Mouse (Mus musculus) midbrain, postnatal 0 days (tissue): Measurements from ENCODE around the gene Impdh1. TPM values are rescaled to one million over a fixed set of nuclear protein-coding genes. Genes with fewer than 3 reads are reported as not detected.

ENCODE experiments used
- ATAC-seq: fragments of 200-750 bp; cut with Nextera tagmentation; 2 replicates; pipeline ENCODE4 v1.8.0; 2017; ENCODE audit warnings: moderate number of reproducible peaks, mild to moderate bottlenecking, moderate TSS enrichment, moderate library complexity; ENCODE audit not compliant: low FRiP score
- DNase-seq: peaks from one replicate; pipeline ENCODE4 v3.0.0-alpha.2; 2015; ENCODE audit warnings: low spot score
- H3K27ac ChIP-seq: fragments of 300-500 bp; sonication (generic); 2 replicates; pipeline ENCODE4 v1.5.1; 2014; ENCODE audit warnings: low read depth, mild to moderate bottlenecking, low read length, mixed read lengths
- H3K27me3 ChIP-seq: fragments of 300-500 bp; sonication (generic); 2 replicates; pipeline ENCODE4 v1.6.1; 2014; ENCODE audit warnings: low read length, control low read depth, mixed read lengths; ENCODE audit not compliant: insufficient read depth
- H3K36me3 ChIP-seq: fragments of 300-500 bp; sonication (generic); 2 replicates; pipeline ENCODE4 v1.6.1; 2014; ENCODE audit warnings: low read length, control low read depth, mixed read lengths; ENCODE audit not compliant: insufficient read depth
- H3K4me1 ChIP-seq: fragments of 300-500 bp; sonication (generic); 2 replicates; pipeline ENCODE4 v1.6.1; 2014; ENCODE audit warnings: mild to moderate bottlenecking, control low read depth, antibody characterized with exemption, low read length, mixed read lengths; ENCODE audit not compliant: insufficient read depth
- H3K4me2 ChIP-seq: fragments of 300-500 bp; sonication (generic); 2 replicates; pipeline ENCODE4 v1.6.1; 2014; ENCODE audit warnings: low read depth, mild to moderate bottlenecking, low read length, mixed read lengths; ENCODE audit not compliant: poor library complexity, severe bottlenecking
- H3K4me3 ChIP-seq: fragments of 300-500 bp; sonication (generic); 2 replicates; pipeline ENCODE4 v1.5.1; 2014; ENCODE audit warnings: low read depth, mild to moderate bottlenecking, low read length, moderate library complexity
- H3K9ac ChIP-seq: fragments of 300-500 bp; sonication (generic); replicated peaks from 2 replicates; pipeline ENCODE4 v1.6.1; 2014; ENCODE audit warnings: mild to moderate bottlenecking, low read length, moderate library complexity, mixed read lengths; ENCODE audit not compliant: poor library complexity, severe bottlenecking
- H3K9me3 ChIP-seq: fragments of 300-500 bp; sonication (generic); 2 replicates; pipeline ENCODE4 v1.6.1; 2016; ENCODE audit warnings: low read length, control low read depth
- CTCF ChIP-seq: IDR thresholded peaks from 2 replicates; pipeline ENCODE4 v1.5.1; 2016; ENCODE audit warnings: antibody characterized with exemption, mild to moderate bottlenecking
- WGBS: fragments of 180-500 bp; shearing (Covaris S2); extraction: QIAGEN DNeasy Blood & Tissue Kit; methylation state at CpG from one replicate; pipeline ENCODE4 v1.1.7; 2014; 5-methylcytosine and 5-hydroxymethylcytosine counted together
- polyA plus RNA-seq: library from polyadenylated mRNA; unstranded; fragments of >200 nt; fragmentation: Nextera tagmentation; extraction: Ambion mirVana; gene quantifications from 2 replicates; pipeline ENCODE4 v1.2.1, GENCODE M21; 2015
- total RNA-seq: library from RNA; depleted of rRNA; stranded (reverse); fragments of >200 nt; gene quantifications from 2 replicates; pipeline ENCODE4 v1.2.3, GENCODE M21; 2014; rRNA removed

Gene Impdh1
- total RNA-seq (35.6 and 37.5 TPM in 2 replicates), polyA plus RNA-seq (60.6 and 62.1 TPM in 2 replicates)

DNA sequence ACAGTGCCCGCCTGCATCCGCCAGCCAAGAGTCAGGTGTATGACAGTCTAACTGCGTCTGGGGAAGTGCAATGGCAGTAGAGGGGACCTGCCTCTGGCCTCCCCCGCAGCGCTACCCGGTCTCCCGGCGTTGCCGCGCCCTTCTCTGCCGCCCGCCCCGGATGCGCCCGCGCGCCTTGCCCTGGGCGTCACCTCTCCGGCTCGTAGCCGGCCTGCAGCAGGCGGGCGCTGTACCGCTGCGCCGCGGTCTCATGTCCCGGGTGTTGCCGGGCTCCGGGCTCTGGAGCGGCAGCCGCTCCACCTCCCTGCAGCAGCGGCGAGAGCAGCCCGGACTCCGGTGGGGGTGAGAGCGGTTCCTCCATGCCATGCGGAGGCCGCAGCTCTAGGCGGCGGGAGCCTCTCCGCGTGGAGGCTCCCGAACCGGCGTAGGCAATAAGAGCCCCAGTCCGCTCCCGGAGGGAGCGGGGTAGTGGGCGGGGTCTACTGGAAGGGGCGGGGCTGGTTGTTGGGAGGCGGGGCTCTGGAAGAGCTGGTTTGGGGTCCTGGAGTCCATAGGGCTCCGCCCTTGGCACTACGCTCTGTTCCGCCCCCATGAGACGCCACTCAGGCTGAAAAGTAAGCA, at the start of gene Impdh1:
Gene Impdh1 (minus strand): TSS at position 484 of the 621 bp plus-strand sequence.
- Histone ChIP-seq H3K4me2 (peak within 1 kb of the TSS; percentile 96), H3K9ac (peak within 1 kb of the TSS; percentile 60), H3K4me3 (peak within 1 kb of the TSS; percentile 59), H3K4me1 (0 out of 2 replicates have a peak, but pooled peaks cover 3% of the 10 kb centered on the region), H3K36me3 (no peaks in the 10 kb centered on the region), H3K9me3 (no peaks in the 10 kb centered on the region), H3K27ac (peak within 1 kb of the TSS; percentile 21; the same call in 1 of the 2 replicates), H3K27me3 (peaks cover 4% of the 10 kb centered on the region; the same call in 1 of the 2 replicates)
- peak; percentile 28 for ATAC-seq
- under 1% methylated on average over 52 of the region's 56 CpGs for WGBS
- no peak for TF ChIP-seq CTCF
- DNase-seq: peak; percentile 79

GRCm38 (mm10) chr6:29264456-29264781, 48.3 kb upstream of the Impdh1 start:
- TF ChIP-seq CTCF: no peak
- 84% methylated on average over 3 of the region's 3 CpGs for WGBS
- Histone ChIP-seq H3K4me2 (no peak overlapping the region), H3K9me3 (no peaks in the 10 kb centered on the region), H3K27ac (no peak overlapping the region), H3K36me3 (no peaks in the 10 kb centered on the region), H3K4me3 (no peak overlapping the region), H3K4me1 (0 out of 2 replicates have a peak, but pooled peaks cover 3% of the 10 kb centered on the region), H3K27me3 (no peaks in the 10 kb centered on the region), H3K9ac (no peak overlapping the region)
- ATAC-seq (no peak), DNase-seq (no peak)

GRCm38 (mm10) chr6:29263650-29264455, 47.7 kb upstream of the Impdh1 start:
- Histone ChIP-seq H3K27ac (peak overlapping the region; percentile 34; the same call in 1 of the 2 replicates), H3K36me3 (no peaks in the 10 kb centered on the region), H3K9ac (no peak overlapping the region), H3K4me3 (no peak overlapping the region), H3K9me3 (no peaks in the 10 kb centered on the region), H3K4me1 (0 out of 2 replicates have a peak, but pooled peaks cover 3% of the 10 kb centered on the region), H3K4me2 (no peak overlapping the region), H3K27me3 (no peaks in the 10 kb centered on the region)
- WGBS: 34% methylated on average over 6 of the region's 6 CpGs
- ATAC-seq (peak; percentile 79), DNase-seq (peak; percentile 78)
- no peak for TF ChIP-seq CTCF

- no peak for ATAC-seq
These were observed 45.7 kb upstream of the Impdh1 start for GRCm38 (mm10) chr6:29261831-29262230.

DNA sequence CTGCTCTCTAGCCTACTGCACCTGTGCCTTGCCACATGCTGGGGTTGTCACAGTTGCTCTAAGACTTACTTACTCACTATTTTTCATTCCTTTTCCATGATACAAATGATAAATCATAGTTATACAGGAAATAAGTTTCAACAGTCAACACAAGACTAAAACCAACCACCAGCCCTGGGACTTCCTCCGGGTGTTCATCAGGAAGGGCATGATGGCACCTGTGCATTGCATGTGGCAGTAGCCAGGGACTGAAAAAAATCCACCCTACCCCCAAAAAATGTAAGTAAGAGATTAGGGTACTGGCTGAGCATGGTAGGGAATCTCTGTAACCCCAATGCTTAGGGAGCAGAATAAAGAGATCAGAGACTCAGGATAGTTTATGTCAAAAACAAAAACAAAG, 43.3 kb upstream of the Impdh1 start:
- Histone ChIP-seq H3K27me3 (no peaks in the 10 kb centered on the region), H3K9me3 (no peaks in the 10 kb centered on the region), H3K36me3 (no peaks in the 10 kb centered on the region), H3K4me1 (0 out of 2 replicates have a peak, but pooled peaks cover 3% of the 10 kb centered on the region), H3K9ac (no peak overlapping the region), H3K4me3 (no peak overlapping the region), H3K27ac (no peak overlapping the region), H3K4me2 (no peak overlapping the region)
- TF ChIP-seq CTCF: no peak
- ATAC-seq: no peak
- no peak for DNase-seq
- 83% methylated on average over 1 of the region's 1 CpGs for WGBS

More at GRCm38 (mm10) chr6:29261831-29262230, 45.7 kb upstream of the Impdh1 start:
- Histone ChIP-seq H3K36me3 (no peaks in the 10 kb centered on the region), H3K27me3 (no peaks in the 10 kb centered on the region), H3K4me1 (0 out of 2 replicates have a peak, but pooled peaks cover 3% of the 10 kb centered on the region), H3K9me3 (no peaks in the 10 kb centered on the region), H3K4me3 (no peak overlapping the region), H3K27ac (no peak overlapping the region), H3K4me2 (no peak overlapping the region), H3K9ac (no peak overlapping the region)
- no peak for DNase-seq
- 83% methylated on average over 5 of the region's 5 CpGs for WGBS
- TF ChIP-seq CTCF: no peak

DNA sequence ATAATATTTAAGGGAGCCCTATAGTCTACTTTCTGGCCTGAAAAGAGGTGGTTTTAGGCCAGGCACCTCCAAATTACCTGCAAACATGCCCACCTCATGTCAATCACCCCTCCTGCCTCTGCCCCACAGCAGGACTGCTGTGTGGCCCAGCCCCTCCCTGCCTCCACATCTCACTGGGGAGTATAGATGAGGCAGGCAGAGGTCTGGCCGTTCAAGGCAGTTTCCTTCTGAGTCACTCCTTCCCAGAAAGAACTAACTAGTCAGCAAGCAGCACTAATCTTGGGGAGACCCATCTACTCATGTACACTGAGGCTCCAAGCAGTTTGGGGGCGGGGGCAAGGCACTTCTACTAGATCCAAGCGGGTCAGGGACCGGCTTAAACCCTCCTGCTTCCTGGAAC, 30.9 kb upstream of the Impdh1 start:
- WGBS: 47% methylated on average over 4 of the region's 4 CpGs
- Histone ChIP-seq H3K4me1 (no peaks in the 10 kb centered on the region), H3K36me3 (no peaks in the 10 kb centered on the region), H3K9me3 (no peaks in the 10 kb centered on the region), H3K27me3 (no peaks in the 10 kb centered on the region), H3K27ac (no peak overlapping the region), H3K9ac (no peak overlapping the region), H3K4me3 (no peak overlapping the region), H3K4me2 (no peak overlapping the region)
- ATAC-seq (no peak), DNase-seq (no peak)
- no peak for TF ChIP-seq CTCF
